20 mouse cellular contexts compared by ENCODE assay signal in the genomic region with DNA sequence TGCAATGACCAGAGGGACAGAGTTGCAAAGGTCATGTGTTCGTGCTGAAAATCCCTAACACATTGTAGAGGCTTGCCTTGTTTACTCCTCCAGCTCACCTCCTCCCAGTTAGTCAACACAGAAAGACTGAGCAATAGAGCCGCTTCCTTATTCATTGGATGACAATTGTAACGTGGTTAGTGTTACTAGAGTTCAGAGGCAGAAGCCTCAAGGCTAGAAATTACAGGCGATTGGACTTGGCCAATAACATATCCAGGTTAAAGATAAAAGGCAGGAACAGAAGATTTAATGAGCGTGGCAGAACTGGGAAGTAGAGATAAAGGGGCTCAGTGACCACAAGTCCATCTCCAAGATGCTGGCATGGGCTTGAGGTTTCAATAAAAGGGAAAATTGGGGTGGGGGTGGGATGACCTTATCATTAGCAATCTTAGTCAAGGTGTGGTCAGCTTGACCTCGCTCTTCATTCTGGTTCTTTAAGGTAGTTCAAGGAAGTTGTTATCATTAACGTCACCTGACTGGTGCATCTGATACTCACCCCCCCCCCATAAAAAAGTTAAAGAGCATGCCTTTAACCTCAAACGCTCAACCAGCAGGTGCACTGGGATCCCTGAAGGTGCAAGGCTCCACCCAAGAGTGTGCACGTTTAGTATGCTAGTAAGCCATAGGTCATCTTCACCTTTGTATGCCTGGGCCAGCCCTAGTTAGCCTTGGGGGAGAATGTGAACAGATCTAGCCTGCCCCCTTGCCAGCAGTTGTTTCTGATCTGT. TPM values are rescaled to one million over a fixed set of nuclear protein-coding genes. Genes with fewer than 3 reads are reported as not detected.
DNase-seq lines count a peak whose midpoint lies in the region; ATAC-seq and TF ChIP-seq lines count a peak whose summit lies in the region.
"Had no signal": no experiment of that assay in that cellular context is flagged by ENCODE, and none has a peak within 500 bp of the region (broad histone marks: within the 10 kb centered on the region; RNA-seq: fewer than 3 reads in every experiment).

No protein-coding gene starts in this region.

- no peak overlapping the region; the same call in 1 of the 2 replicates for H3K4me3 ChIP-seq in G1E (ENCODE audit: low read depth, low read length)
- no peak overlapping the region for H3K4me3 ChIP-seq in liver, embryonic 14.5 days (ENCODE audit: insufficient read depth in 1 of 2, low read depth in 2 of 2, low read length in 2 of 2)
- H3K4me3 ChIP-seq: forebrain, embryonic 12.5 days; heart, embryonic 12.5 days; hindbrain, embryonic 15.5 days; limb, embryonic 13.5 days; midbrain, embryonic 10.5 days; neural tube, embryonic 13.5 days had no signal

- H3K36me3 ChIP-seq in G1E (replicated peaks) = no peaks in the 10 kb centered on the region
- H3K36me3 ChIP-seq in liver, embryonic 14.5 days (replicated peaks; ENCODE audit: control insufficient read depth, insufficient read depth, low read depth) = no peaks in the 10 kb centered on the region
- H3K36me3 ChIP-seq: forebrain, embryonic 12.5 days; heart, embryonic 12.5 days; hindbrain, embryonic 15.5 days; limb, embryonic 13.5 days; midbrain, embryonic 10.5 days; neural tube, embryonic 13.5 days had no signal

- TF ChIP-seq CTCF in G1E (IDR thresholded peaks at IDR 0.05; ENCODE audit: low read depth, low read length) = no peak
- no peak for TF ChIP-seq CTCF in liver, embryonic 14.5 days (IDR thresholded peaks at IDR 0.05; ENCODE audit: low read depth)

- ATAC-seq in G1E (ENCODE audit: extremely low read depth, insufficient number of reproducible peaks, low FRiP score, poor library complexity, severe bottlenecking) = peak; percentile 73
- ATAC-seq in granulocyte monocyte progenitor cell, adult 5-6 weeks (replicated peaks; ENCODE audit: poor library complexity, severe bottlenecking) = peak; percentile 36
- ATAC-seq in liver, embryonic 14.5 days (ENCODE audit: insufficient read depth) = peak; percentile 40; the same call in 1 of the 2 replicates
- ATAC-seq in neutrophil, adult 5-6 weeks (ENCODE audit: extremely low read depth, insufficient number of reproducible peaks, low FRiP score, poor library complexity, severe bottlenecking) = peak; percentile 47
- ATAC-seq in frontal cortex, adult (ENCODE audit: low TSS enrichment) = no peak

- no peaks in the 10 kb centered on the region for H3K9me3 ChIP-seq in G1E (replicated peaks)
- no peaks in the 10 kb centered on the region for H3K9me3 ChIP-seq in liver, embryonic 14.5 days (ENCODE audit: control insufficient read depth, low read length)
- H3K9me3 ChIP-seq: forebrain, embryonic 12.5 days; heart, embryonic 12.5 days; hindbrain, embryonic 15.5 days; limb, embryonic 13.5 days; midbrain, embryonic 10.5 days; neural tube, embryonic 13.5 days had no signal

- 18% methylated on average over 9 of the region's 9 CpGs for WGBS in liver, embryonic 14.5 days (ENCODE audit: insufficient replicate concordance)

- no peaks in the 10 kb centered on the region for H3K27me3 ChIP-seq in G1E (ENCODE audit: insufficient read depth, low read length)
- no peaks in the 10 kb centered on the region for H3K27me3 ChIP-seq in liver, embryonic 14.5 days (ENCODE audit: control insufficient read depth, insufficient read depth, low read length)
- H3K27me3 ChIP-seq: forebrain, embryonic 12.5 days; heart, embryonic 12.5 days; hindbrain, embryonic 15.5 days; limb, embryonic 13.5 days; neural tube, embryonic 13.5 days had no signal

- H3K4me1 ChIP-seq in G1E (ENCODE audit: insufficient read depth, low read depth, low read length) = peaks cover 87% of the 10 kb centered on the region
- peaks cover 9 to 25% of the 10 kb centered on the region in 2 experiments for H3K4me1 ChIP-seq in liver, embryonic 14.5 days (replicated peaks; ENCODE audit: control insufficient read depth in 2 of 2, insufficient read depth in 2 of 2, low read length in 1 of 2)
- H3K4me1 ChIP-seq: forebrain, embryonic 12.5 days; hindbrain, embryonic 15.5 days had no signal

- no peak overlapping the region for H3K9ac ChIP-seq in liver, embryonic 14.5 days (replicated peaks)
- H3K9ac ChIP-seq: forebrain, embryonic 12.5 days; heart, embryonic 12.5 days; hindbrain, embryonic 15.5 days; limb, embryonic 13.5 days; neural tube, embryonic 13.5 days had no signal

- no peak overlapping the region for H3K4me2 ChIP-seq in liver, embryonic 14.5 days (ENCODE audit: low read depth)
- H3K4me2 ChIP-seq: forebrain, embryonic 12.5 days; heart, embryonic 12.5 days; hindbrain, embryonic 15.5 days; limb, embryonic 13.5 days; neural tube, embryonic 13.5 days had no signal

- DNase-seq in G1E (ENCODE audit: low spot score) = peak; percentile 62
- DNase-seq in liver, embryonic 14.5 days (ENCODE audit: low read depth in 3 of 3, low spot score in 3 of 3) = no peak
- DNase-seq in thymus, postnatal 25 days = no peak
- no peak for DNase-seq in MN1 (ENCODE audit: low spot score)
- DNase-seq: adrenal gland, postnatal 10 days; cerebellum, adult 11 months; gastrocnemius, postnatal 36 days; kidney, adult 18-20 months; kidney, postnatal 14 days; layer of hippocampus, adult 9-11 months; lung, postnatal 10 days had no signal

- TF ChIP-seq EP300 in liver, embryonic 14.5 days (IDR thresholded peaks at IDR 0.05; ENCODE audit: low read depth) = no peak

- H3K27ac ChIP-seq in liver, embryonic 14.5 days = no peak overlapping the region
- H3K27ac ChIP-seq: forebrain, embryonic 12.5 days; hindbrain, embryonic 15.5 days; limb, embryonic 13.5 days; midbrain, embryonic 10.5 days; neural tube, embryonic 13.5 days had no signal

RNA-seq across cellular contexts. Expression of a gene that starts 26.0 kb away (rescaled TPM):
- total RNA-seq in G1E (2014; fragmentation: Nextera tagmentation) (42.3 and 44.7 TPM in 2 replicates), G1E (2017) (14.4 and 15.6 TPM in 2 replicates)
- polyA plus RNA-seq in G1E (2012) = 5.2 and 6.6 TPM in 2 replicates
- total RNA-seq in granulocyte monocyte progenitor cell, adult 5-6 weeks (2014; fragmentation: Nextera tagmentation) = 2.2 and 4.3 TPM in 2 replicates
- 1.9 and 2.0 TPM in 2 replicates for total RNA-seq in granulocyte monocyte progenitor cell, adult 5-6 weeks (2017)
- polyA plus RNA-seq in liver, embryonic 14.5 days (2012; rRNA removed) = 6.2 and 7.7 TPM in 2 replicates
- 12.6 and 13.1 TPM in 2 replicates for polyA plus RNA-seq in liver, embryonic 14.5 days (2014; fragmentation: Nextera tagmentation; extraction: Ambion mirVana)
- total RNA-seq in neutrophil, adult 5-6 weeks (2017) = 53.7 and 63.9 TPM in 2 replicates
